Mouse (Mus musculus) G1E (cell line): ENCODE results near the gene Fbxo46.

Experiments
- CTCF ChIP-seq: IDR thresholded peaks from 2 replicates; pipeline ENCODE4 v1.5.1; 2012; ENCODE audit warnings: low read depth, low read length, inconsistent platforms, mixed read lengths
- GATA1 ChIP-seq: IDR thresholded peaks from 2 replicates; pipeline ENCODE4 v1.6.1; 2012; ENCODE audit warnings: borderline replicate concordance, low read length, inconsistent platforms, mixed read lengths
- GATA2 ChIP-seq: IDR thresholded peaks from 2 replicates; pipeline ENCODE4 v1.6.1; 2012; ENCODE audit warnings: low read depth, low read length, inconsistent platforms, borderline replicate concordance
- POLR2AphosphoS5 ChIP-seq: IDR thresholded peaks from 2 replicates; pipeline ENCODE4 v1.6.1; 2012; ENCODE audit warnings: low read depth, low read length, inconsistent platforms; ENCODE audit not compliant: insufficient replicate concordance
- TAL1 ChIP-seq: conservative IDR thresholded peaks from 2 replicates; pipeline ENCODE4 v1.6.1; 2012; ENCODE audit warnings: low read depth, low read length, inconsistent platforms, mixed read lengths

DNA sequence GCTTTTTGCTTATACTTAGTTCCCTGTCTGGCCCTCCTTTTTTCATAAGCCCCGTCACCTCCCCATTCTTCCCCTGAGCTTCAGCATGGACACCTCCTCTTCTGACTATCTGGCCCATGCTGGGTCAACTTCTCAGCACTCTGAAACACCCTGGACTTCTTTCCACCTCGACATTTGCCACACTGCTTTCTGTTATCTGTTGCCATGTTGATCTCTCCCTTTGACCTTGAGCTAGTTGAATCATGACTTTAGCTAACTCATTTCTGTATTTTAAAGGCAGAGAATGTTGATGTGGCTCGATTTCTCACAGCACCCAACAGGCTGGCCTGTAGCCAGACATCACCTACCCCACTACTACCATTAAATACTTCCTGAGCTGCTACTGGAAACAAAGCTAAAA is 12.2 kb upstream of the Fbxo46 start:
- TF ChIP-seq POLR2AphosphoS5 (no peak), CTCF (no peak), TAL1 (no peak), GATA1 (no peak), GATA2 (no peak)
